Mouse (Mus musculus) CH12.LX (cell line): ENCODE results near the gene Gna12. TPM values are rescaled to one million over a fixed set of nuclear protein-coding genes. Genes with fewer than 3 reads are reported as not detected.

Experiments used
- DNase-seq: peaks from one replicate; pipeline ENCODE4 v3.0.0-alpha.2; 2013; ENCODE audit errors: extremely low read depth
- H3K27ac ChIP-seq: 2 replicates; pipeline ENCODE4 v1.5.1; 2012; ENCODE audit warnings: low read depth, mild to moderate bottlenecking, control low read depth, moderate library complexity; ENCODE audit not compliant: insufficient read depth
- H3K27me3 ChIP-seq: replicated peaks from 2 replicates; pipeline ENCODE3; 2012; ENCODE audit warnings: inconsistent platforms
- H3K36me3 ChIP-seq, 2 experiments: replicated peaks in 1 of 2; 2 replicates each; pipeline versions ENCODE3 to v1.6.1; 2012; ENCODE audit warnings: inconsistent platforms in 1 of 2, low read length in 1 of 2, mild to moderate bottlenecking in 1 of 2, mixed read lengths in 1 of 2, moderate library complexity in 1 of 2; ENCODE audit not compliant: control insufficient read depth in 1 of 2, insufficient read depth in 1 of 2
- H3K4me1 ChIP-seq, 2 experiments: 2 replicates each; pipeline ENCODE4 v1.6.1; 2012; ENCODE audit warnings: inconsistent platforms in 1 of 2, moderate library complexity in 1 of 2; ENCODE audit not compliant: insufficient read depth in 2 of 2, control insufficient read depth in 1 of 2
- H3K4me2 ChIP-seq: 2 replicates; pipeline ENCODE4 v1.6.1; 2012; ENCODE audit warnings: low read depth, mild to moderate bottlenecking, control low read depth; ENCODE audit not compliant: poor library complexity, insufficient read depth, severe bottlenecking
- H3K4me3 ChIP-seq, 3 experiments: fragments of 150-350 bp in 1 of 3; sonication (generic) in 1 of 3; replicated peaks in 1 of 3; 2 replicates each; pipeline versions ENCODE3 to v1.5.1; 2011 to 2012; ENCODE audit warnings: low read depth in 2 of 3, low read length in 2 of 3, mild to moderate bottlenecking in 2 of 3, moderate library complexity in 2 of 3, control low read depth in 1 of 3, improper control_type of control experiment in 1 of 3, inconsistent platforms in 1 of 3, mixed read lengths in 1 of 3; ENCODE audit not compliant: poor library complexity in 1 of 3
- H3K79me2 ChIP-seq: replicated peaks from 2 replicates; pipeline ENCODE4 v1.6.1; 2012; ENCODE audit warnings: mild to moderate bottlenecking, moderate library complexity; ENCODE audit not compliant: control insufficient read depth, poor library complexity, insufficient read depth, severe bottlenecking; ENCODE audit errors: extremely low read depth
- H3K9ac ChIP-seq: 2 replicates; pipeline ENCODE4 v1.6.1; 2012; ENCODE audit warnings: low read depth, mild to moderate bottlenecking, control low read depth, moderate library complexity; ENCODE audit not compliant: insufficient read depth
- H3K9me3 ChIP-seq: replicated peaks from 2 replicates; pipeline ENCODE3; 2012; ENCODE audit warnings: low read length, inconsistent platforms, mixed read lengths
- BHLHE40 ChIP-seq: IDR thresholded peaks from 2 replicates; pipeline ENCODE4 v1.6.1; 2011; ENCODE audit warnings: mild to moderate bottlenecking, low read depth, low read length, improper control_type of control experiment
- CTCF ChIP-seq, 2 experiments: IDR thresholded peaks in 1 of 2; conservative IDR thresholded peaks in 1 of 2; 2 replicates each; pipeline ENCODE4 v1.5.1; 2011 to 2012; ENCODE audit warnings: low read depth in 2 of 2, low read length in 2 of 2, improper control_type of control experiment in 1 of 2, inconsistent platforms in 1 of 2, mild to moderate bottlenecking in 1 of 2, moderate library complexity in 1 of 2
- E2F4 ChIP-seq: IDR thresholded peaks from 2 replicates; pipeline ENCODE4 v1.6.1; 2011; ENCODE audit warnings: low read depth, low read length, improper control_type of control experiment; ENCODE audit not compliant: insufficient replicate concordance
- GABPA ChIP-seq: IDR thresholded peaks from 2 replicates; pipeline ENCODE4 v1.6.1; 2012; ENCODE audit warnings: low read depth, low read length, improper control_type of control experiment, inconsistent platforms; ENCODE audit not compliant: insufficient replicate concordance
- IRF4 ChIP-seq: IDR thresholded peaks from 2 replicates; pipeline ENCODE4 v1.6.1; 2014; ENCODE audit warnings: low read depth, mild to moderate bottlenecking, inconsistent platforms, low read length, improper control_type of control experiment
- JUND ChIP-seq: conservative IDR thresholded peaks from 2 replicates; pipeline ENCODE4 v1.6.1; 2011; ENCODE audit warnings: low read depth, low read length, improper control_type of control experiment
- KAT2A ChIP-seq: IDR thresholded peaks from 2 replicates; pipeline ENCODE4 v1.6.1; 2012; ENCODE audit warnings: low read length, improper control_type of control experiment, inconsistent platforms; ENCODE audit not compliant: insufficient replicate concordance
- MXI1 ChIP-seq: IDR thresholded peaks from 2 replicates; pipeline ENCODE4 v1.6.1; 2011; ENCODE audit warnings: mild to moderate bottlenecking, low read depth, low read length, improper control_type of control experiment
- NRF1 ChIP-seq: IDR thresholded peaks from 2 replicates; pipeline ENCODE4 v1.6.1; 2014; ENCODE audit warnings: low read depth, mild to moderate bottlenecking, inconsistent platforms, low read length, improper control_type of control experiment, moderate library complexity
- PAX5 ChIP-seq: IDR thresholded peaks from 2 replicates; pipeline ENCODE4 v1.6.1; 2012; ENCODE audit warnings: low read length, inconsistent platforms, mixed read lengths
- RCOR1 ChIP-seq: conservative IDR thresholded peaks from 2 replicates; pipeline ENCODE4 v1.6.1; 2012; ENCODE audit warnings: low read depth, mild to moderate bottlenecking, inconsistent platforms, low read length, improper control_type of control experiment
- ZNF384 ChIP-seq: IDR thresholded peaks from 2 replicates; pipeline ENCODE4 v1.6.1; 2012; ENCODE audit warnings: low read depth, low read length, improper control_type of control experiment, inconsistent platforms
- dilution Hi-C: fragments of 300-500 bp; cut with MboI; formaldehyde crosslinking; loops from 2 replicates; pipeline ENCODE4 v1.14.3; 2020; ENCODE audit warnings: low sequenced_read_pairs; ENCODE audit not compliant: extremely low pct_unique_long_range_greater_than_20kb, extremely low pct_ligation_motif_present
- in situ Hi-C: fragments of 300-500 bp; cut with MboI; formaldehyde crosslinking; loops from 3 replicates; pipeline ENCODE4 v1.14.3; 2019; ENCODE audit warnings: low sequenced_read_pairs, low pct_ligation_motif_present, low pct_unique_long_range_greater_than_20kb, mixed read lengths
- polyA plus RNA-seq: library from polyadenylated mRNA; unstranded; fragments of >175 nt; gene quantifications from 2 replicates; pipeline ENCODE4 v1.2.1, GENCODE M21; 2012; ENCODE audit warnings: low read depth; ENCODE audit not compliant: insufficient read length
- total RNA-seq, 2 experiments: library from RNA; depleted of rRNA; stranded (reverse); fragments of 300-350 nt in 1 of 2; fragments of >200 nt in 1 of 2; gene quantifications; 2 replicates each; pipeline ENCODE4 v1.2.3; 2012 to 2014

Gna12 gene
- total and polyA plus RNA-seq, 3 experiments: 11.5 to 15.8 (median 15.4) TPM

DNA sequence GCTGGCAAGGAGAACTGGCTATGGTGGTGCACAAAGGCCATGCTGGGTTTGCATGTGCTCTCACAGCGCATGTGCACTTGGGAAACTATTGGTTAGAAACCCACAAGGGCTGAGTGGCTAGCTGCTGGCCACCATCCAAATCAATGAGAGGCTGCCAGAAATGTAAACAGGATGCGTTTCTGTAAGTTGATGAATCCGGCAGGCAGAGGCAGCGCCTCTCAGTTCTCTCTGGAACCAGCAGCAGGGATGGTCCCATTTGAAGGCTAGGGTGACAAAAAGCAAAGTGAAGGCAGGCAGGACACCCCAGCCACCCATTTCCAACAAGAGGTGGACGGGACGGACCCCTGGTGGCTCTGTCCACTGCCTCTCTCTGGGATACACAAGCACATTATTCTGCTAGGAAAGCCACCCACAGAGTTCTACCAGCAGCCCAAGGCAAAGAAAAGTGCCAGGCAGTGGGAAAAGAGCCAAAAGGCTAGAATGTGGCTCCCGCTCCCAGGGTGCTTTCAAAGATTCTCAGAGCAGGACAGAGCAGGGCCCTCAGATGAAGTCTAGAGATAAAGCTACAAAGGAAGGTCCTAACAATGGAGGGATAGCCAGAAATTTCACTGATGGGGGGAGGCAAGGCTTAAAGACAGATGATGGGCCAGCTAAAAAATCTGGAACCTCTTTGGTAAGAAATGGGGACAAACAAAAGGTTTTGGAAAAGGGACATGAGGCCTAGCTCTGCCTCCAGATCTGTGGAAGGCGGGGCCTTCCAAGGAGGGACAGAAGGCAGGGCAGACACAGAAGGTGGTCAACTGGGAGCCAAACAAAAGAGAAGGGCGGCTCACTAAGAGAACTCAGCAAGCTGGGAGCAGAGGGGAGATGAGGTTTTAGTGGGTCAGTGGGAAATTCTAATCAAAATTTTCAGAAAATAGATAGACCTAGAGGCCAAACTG lies 39.0 kb downstream of the Gna12 start:
- TF ChIP-seq GABPA: no peak
- no peak for TF ChIP-seq JUND
- no peak for TF ChIP-seq ZNF384
- TF ChIP-seq, all 38 proteins: peak for 0
- dilution Hi-C loops: no loop called here
- in situ Hi-C loops: no loop called here
- Histone ChIP-seq H3K4me3 (no peak overlapping the region), H3K27ac (no peak overlapping the region), H3K4me2 (no peak overlapping the region), H3K27me3 (no peaks in the 10 kb centered on the region), H3K9me3 (peaks cover 2% of the 10 kb centered on the region), H3K4me1 (no peaks in the 10 kb centered on the region), H3K9ac (no peak overlapping the region), H3K36me3 (peaks cover 0 to 11% of the 10 kb centered on the region in 2 experiments), H3K79me2 (no peaks in the 10 kb centered on the region)
- DNase-seq: no peak

- Histone ChIP-seq H3K27ac (no peak overlapping the region), H3K4me3 (no peak overlapping the region), H3K27me3 (no peaks in the 10 kb centered on the region), H3K4me1 (no peaks in the 10 kb centered on the region), H3K9ac (no peak overlapping the region), H3K4me2 (no peak overlapping the region), H3K9me3 (no peaks in the 10 kb centered on the region), H3K36me3 (peaks cover 0 to 12% of the 10 kb centered on the region in 2 experiments), H3K79me2 (no peaks in the 10 kb centered on the region)
- in situ Hi-C loops (no loop called here), dilution Hi-C loops (no loop called here)
- no peak for DNase-seq
- TF ChIP-seq CTCF (conservative IDR thresholded peaks at IDR 0.05 in 1 of 2, IDR thresholded peaks at IDR 0.05 in 1 of 2; ENCODE audit: low read depth in 2 of 2, low read length in 2 of 2) (no peak), IRF4 (no peak), ZNF384 (no peak), BHLHE40 (no peak)
Measured at GRCm38 (mm10) chr5:140790392-140790791, 39.8 kb downstream of the Gna12 start.

DNA sequence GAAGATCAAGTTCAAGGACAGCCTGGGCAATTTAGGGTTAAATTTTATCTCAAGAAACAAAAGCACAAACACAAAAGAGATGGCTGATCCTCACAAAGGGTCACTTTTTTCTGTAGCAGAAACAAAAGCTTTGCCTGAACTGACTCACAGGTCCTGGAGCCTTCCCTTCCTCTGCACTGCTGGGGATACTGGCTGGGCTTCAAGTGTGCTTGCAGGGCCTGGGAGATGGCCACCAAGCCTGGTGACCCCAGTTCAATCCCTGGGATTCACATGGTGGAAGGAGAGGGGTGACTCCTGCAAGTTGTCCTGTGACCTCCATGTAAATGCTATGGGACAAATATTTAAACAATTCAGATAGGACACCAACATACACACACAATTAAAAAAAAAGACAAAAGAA lies 40.7 kb downstream of the Gna12 start:
- Histone ChIP-seq H3K79me2 (no peaks in the 10 kb centered on the region), H3K4me3 (no peak overlapping the region), H3K9me3 (no peaks in the 10 kb centered on the region), H3K4me2 (no peak overlapping the region), H3K9ac (no peak overlapping the region), H3K36me3 (peaks cover 0 to 20% of the 10 kb centered on the region in 2 experiments), H3K27me3 (no peaks in the 10 kb centered on the region), H3K4me1 (no peaks in the 10 kb centered on the region), H3K27ac (no peak overlapping the region)
- TF ChIP-seq GABPA (no peak), NRF1 (no peak), KAT2A (no peak), PAX5 (no peak), RCOR1 (no peak), E2F4 (no peak), MXI1 (no peak), JUND (no peak), IRF4 (no peak)
- DNase-seq: no peak
- in situ Hi-C loops (no loop called here), dilution Hi-C loops (no loop called here)
